Mouse (Mus musculus): ENCODE data around the gene Kpna2. TPM values are rescaled to one million over a fixed set of nuclear protein-coding genes. Genes with fewer than 3 reads are reported as not detected.
"Not testable (repeated sequence)": the region's sequence is repeated elsewhere in the genome, so short reads cannot be mapped to it uniquely, and the experiment has no call there.

Kpna2 gene
- total RNA-seq, 1 experiment from 2014 or later, result 75.8 TPM

DNA sequence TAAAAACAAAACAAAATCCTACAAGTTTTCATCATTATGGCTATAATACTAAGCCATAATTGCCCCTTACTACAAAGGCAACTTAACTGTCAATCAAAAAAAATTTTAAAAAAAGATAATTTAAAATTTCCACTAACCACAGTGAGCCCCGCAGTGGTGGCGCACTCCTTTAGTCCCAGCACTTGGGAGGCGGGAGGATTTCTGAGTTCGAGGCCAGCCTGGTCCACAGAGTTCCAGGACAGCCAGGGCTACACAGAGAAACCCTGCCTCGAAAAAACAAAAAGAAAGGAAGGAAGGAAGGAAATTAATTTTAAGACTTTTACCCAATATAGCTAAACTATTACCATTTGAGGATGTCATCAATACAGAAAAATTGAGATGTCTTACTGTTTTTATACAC is 1.4 kb downstream of the Kpna2 start:
- ATAC-seq (replicated peaks; ENCODE audit: insufficient number of reproducible peaks, low FRiP score, low TSS enrichment, poor library complexity, severe bottlenecking), result no peak

DNA sequence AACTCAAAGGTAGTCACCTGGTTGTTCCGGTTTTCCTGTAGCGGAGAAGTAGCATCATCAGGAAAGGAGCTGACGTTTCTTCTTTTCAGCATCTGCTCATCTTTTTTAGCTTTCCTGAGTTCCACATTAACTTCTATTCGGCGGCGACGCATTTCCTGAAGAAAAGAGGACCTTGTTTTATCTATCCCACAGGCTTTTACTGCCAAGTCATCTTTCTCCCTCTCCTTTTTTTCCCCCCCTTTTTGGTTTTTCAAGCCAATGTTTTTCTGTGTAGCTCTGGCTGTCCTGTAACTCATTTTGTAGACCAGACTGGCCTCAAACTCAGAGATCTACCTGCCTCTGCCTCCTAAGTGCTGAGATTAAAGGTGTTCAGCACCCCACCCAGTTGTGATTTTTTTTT is 2.8 kb downstream of the Kpna2 start:
- not testable (repeated sequence) for ATAC-seq (replicated peaks; ENCODE audit: insufficient number of reproducible peaks, low FRiP score, low TSS enrichment, poor library complexity, severe bottlenecking)

DNA sequence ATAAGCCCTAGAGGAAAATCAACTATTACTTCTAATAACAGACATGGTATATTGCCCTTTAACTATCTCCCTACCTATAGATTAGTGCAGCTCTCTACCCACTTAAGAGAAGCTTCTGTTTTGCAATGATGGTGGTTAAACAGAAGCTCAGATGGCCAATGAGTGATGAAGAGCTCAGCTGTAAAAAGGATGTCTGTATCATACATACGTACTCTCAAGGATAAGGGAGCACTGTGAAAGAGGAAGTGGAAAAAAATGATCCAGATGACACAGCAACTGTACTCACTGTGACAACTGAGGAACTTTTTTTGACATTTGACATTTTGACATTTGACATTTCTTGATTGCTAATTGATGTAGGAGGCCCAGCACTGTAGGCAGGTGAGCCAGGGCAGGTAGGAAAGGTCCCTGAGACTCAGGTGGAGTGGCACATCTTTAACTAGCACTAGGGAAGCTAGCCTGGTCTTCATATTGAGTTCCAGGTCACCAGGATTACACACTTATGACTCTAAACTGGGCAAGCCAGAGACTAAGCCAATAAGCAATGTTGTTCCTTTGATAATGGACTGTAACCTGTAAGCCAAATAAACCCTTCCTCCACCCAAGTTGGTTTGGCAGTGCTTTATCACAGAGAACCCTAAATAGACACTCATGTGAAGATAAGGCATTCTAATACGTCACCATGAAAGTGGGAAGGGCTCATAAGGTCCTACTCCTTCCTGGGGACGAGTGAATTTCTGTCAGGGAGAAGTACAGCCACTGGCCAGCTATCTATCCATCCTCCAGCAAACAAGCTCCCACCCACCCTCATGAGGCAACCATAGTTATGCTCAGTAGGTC is 4.9 kb downstream of the Kpna2 start:
- ATAC-seq (replicated peaks; ENCODE audit: insufficient number of reproducible peaks, low FRiP score, low TSS enrichment, poor library complexity, severe bottlenecking), result peak; percentile 96

DNA sequence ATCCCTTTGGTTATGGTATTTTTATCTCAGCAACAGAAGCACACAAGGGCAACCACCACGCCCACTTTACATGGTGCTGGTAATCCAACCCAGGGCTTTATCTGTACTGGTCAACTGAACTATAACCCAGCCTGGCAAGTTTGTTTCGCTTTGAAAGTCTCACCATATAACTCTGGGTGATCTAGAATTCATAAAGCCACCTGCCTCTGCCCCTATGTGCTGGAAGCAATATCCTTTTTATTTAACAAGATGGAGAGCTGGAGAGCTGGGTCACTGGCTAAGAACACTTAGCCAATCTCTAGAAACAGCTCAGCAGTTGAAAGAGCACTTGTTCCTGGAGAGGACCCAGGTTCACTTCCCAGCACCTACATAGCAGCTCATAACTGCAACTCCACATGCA is 12.0 kb downstream of the Kpna2 start:
- ATAC-seq (replicated peaks; ENCODE audit: insufficient number of reproducible peaks, low FRiP score, low TSS enrichment, poor library complexity, severe bottlenecking), result no peak

DNA sequence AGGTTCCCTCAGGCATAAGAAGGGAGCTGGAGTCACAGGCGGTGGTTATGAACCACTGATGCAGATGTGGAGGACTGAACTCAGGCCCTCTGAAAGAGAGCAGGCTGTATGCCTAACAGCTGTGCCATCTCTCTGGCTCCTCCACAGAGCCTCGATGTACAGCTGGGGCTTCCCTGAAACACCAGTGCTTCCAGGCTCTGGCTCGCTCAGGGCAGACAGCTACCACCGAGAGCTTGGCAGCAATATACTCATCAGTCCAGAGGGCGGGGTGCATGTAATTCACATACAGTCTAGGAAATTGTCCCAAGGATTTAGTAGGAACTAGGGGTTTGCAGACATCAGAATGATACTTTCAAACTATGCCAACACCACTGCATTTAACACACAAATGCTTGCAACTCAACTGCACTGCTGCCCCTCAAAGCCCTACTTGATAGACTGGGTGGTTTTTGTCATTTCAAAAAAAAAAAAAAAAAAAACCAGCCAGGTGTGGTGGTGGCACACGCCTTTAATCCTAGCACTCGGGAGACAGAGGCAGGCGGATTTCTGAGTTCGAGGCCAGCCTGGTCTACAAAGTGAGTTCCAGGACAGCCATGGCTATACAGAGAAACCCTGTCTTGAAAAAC is 13.2 kb downstream of the Kpna2 start:
- not testable (repeated sequence) for ATAC-seq (replicated peaks; ENCODE audit: insufficient number of reproducible peaks, low FRiP score, low TSS enrichment, poor library complexity, severe bottlenecking)

DNA sequence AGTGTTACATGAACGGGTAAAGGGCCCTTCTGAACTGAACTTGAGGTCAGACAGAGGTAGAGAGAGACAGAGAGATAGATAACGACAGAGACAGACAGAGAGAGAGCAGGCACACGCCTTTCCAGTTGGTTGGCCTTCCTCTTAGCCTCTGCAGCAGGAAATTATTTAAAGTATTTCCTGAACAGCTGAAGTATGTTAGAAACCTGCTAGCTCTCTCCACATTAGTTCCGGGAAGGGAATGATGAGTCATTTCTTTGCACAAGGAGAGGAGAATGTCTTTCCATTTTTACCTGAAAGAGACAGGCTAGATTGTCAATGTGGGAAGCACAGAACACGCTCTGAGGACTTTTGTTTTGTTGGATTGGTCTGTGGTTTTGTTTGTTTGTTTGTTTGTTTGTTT is 17.0 kb downstream of the Kpna2 start:
- no peak for ATAC-seq (replicated peaks; ENCODE audit: insufficient number of reproducible peaks, low FRiP score, low TSS enrichment, poor library complexity, severe bottlenecking)

DNA sequence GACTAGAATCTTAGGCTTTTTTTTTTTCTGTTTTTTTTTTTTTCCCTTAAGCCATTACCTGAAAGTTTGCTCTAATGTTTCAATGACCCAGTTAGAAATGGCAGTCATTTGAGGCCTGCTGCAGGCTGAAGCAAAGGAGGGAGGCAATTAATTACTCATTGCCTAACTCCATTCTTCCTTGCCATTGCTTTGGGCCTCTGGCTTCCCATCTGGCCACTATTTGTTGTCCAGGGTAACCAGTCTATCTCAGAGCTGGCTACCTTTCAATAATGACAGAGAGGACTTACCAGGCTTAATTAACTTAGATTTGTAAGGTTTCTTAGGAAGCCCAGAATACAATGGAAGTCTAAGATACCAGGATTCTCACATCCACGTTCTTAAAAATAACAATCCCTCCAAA is 17.6 kb downstream of the Kpna2 start:
- no peak for ATAC-seq (replicated peaks; ENCODE audit: insufficient number of reproducible peaks, low FRiP score, low TSS enrichment, poor library complexity, severe bottlenecking)

DNA sequence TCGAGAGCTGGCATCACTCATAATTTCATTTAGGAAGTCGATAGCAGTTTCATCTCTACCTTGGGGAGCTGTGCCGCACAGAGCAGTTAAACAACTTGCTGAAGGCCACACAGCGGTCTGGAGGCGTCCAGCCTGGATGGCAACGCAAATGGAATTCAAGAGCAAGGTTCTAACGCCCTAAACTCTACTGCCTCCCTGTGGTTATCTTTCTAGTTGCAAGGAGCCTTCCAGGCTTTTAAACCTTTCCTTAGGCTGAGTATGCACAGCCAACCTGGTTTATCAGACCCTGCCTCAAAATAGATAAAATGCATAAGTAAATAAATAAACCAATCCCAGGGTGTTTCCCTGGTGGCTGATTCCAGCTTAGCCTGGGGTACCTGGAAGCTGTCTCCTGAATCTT is 18.9 kb downstream of the Kpna2 start:
- peak; percentile 82 for ATAC-seq (replicated peaks; ENCODE audit: insufficient number of reproducible peaks, low FRiP score, low TSS enrichment, poor library complexity, severe bottlenecking)

DNA sequence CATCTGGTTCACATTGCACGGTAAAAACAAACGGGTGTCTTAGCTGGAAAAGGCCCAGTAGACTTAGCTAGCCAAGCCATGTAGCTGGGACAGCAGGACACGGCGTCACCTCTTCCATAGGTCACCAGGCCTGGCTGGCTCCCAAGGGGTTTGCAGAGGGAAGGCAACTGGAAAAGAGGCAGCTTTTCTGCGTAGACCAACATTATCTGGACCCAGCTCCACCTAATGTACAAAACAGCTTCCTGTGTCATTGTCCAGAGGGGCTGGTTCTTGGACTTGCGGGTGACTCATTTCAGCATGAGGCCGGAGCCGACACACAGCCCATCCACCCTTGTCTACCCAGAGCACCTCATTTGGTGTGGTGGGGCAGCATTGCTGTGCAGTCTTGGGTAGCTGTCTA is 23.1 kb downstream of the Kpna2 start:
- ATAC-seq (replicated peaks; ENCODE audit: insufficient number of reproducible peaks, low FRiP score, low TSS enrichment, poor library complexity, severe bottlenecking), result no peak

DNA sequence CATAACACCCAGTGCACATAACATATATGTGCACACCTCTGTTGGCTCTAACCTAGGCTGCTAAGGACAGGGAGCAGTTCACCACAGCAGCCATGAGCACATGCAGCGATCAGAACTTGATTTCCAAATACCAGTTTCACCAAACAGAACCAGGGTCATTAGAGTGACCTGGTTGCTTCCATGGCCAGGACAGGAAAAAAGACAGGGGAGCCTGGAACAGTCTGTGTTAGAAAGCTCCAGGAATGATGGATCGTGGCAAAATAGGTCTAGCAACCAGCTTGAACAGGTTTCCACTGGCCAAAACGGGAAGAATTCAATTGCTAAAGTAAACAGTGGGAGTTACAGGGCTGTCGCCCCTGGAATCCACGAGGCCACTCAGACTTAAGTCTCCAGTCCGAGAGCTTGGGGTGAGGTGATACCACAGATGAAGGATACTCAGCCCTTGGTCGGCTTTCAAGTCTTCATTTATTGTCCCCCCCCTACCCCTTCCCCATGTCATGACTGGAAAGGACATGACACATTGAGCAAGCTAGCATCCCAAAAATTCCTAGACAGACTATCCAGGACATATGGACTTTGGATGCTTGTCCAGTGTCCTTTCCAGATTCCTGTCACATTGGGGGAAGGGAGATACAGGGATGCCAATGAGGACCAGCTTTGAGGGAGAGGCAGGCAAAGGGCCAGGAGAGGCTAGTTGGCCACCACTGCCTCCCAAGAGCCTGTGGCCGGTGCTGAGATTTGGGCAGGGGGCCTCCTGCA is 23.7 kb downstream of the Kpna2 start:
- no peak for ATAC-seq (replicated peaks; ENCODE audit: insufficient number of reproducible peaks, low FRiP score, low TSS enrichment, poor library complexity, severe bottlenecking)

DNA sequence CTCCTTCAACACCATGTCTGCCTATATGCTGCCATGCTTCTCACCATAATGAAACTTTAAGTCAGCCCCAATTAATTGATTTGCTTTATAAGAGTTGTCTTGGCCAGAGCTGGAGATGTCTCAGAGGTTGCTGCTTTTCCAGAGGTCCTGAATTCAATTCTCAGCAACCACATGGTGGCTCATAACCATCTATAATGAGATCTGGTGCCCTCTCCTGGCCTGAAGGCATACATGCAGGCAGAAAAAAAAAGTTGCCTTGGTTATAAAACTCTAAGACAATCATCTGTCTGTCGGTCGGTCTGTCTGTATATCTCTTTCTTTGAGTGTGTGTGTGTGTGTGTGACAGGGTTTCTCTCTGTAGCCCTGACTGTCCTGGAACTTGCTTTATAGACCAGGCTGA is 24.9 kb downstream of the Kpna2 start:
- no peak for ATAC-seq (replicated peaks; ENCODE audit: insufficient number of reproducible peaks, low FRiP score, low TSS enrichment, poor library complexity, severe bottlenecking)

DNA sequence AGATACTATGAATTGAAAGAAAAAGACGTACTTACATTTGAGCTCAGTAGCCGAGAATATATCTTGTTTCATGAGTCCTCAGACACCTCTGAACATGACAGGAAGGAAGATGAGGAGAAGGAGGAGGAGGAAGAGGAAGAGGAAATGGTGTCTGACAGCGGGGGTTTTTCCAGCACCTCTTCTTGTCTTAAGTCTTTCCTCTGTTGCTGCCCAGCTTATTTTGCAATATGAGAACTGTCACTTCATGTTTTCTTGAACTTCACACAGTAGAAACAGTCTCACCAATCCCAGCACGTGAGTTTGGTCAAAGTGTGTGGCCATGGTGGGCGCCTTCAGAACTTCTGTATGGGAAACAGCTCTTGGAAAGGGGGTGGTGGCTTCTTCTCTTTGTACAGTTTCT is 26.3 kb downstream of the Kpna2 start:
- ATAC-seq (replicated peaks; ENCODE audit: insufficient number of reproducible peaks, low FRiP score, low TSS enrichment, poor library complexity, severe bottlenecking), result peak; percentile 59

DNA sequence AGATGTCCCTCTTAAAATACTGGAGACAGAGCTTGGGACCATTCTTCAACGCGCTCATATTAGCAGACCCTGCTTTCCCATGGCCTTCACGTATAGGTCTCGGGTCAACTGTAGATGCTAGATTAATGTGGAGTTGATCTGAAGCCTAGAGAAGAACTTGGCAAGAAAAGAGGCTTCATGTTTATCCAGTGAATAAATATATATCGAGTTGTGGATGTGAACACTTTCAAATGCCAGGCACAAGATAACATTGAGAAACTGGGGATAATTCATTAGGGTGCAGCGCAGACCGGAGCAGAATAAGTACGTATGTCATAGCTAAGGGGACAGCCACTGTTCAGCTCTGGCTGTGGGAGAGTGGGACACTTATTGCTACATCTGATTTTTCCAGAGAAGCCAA is 29.5 kb downstream of the Kpna2 start:
- no peak for ATAC-seq (replicated peaks; ENCODE audit: insufficient number of reproducible peaks, low FRiP score, low TSS enrichment, poor library complexity, severe bottlenecking)

DNA sequence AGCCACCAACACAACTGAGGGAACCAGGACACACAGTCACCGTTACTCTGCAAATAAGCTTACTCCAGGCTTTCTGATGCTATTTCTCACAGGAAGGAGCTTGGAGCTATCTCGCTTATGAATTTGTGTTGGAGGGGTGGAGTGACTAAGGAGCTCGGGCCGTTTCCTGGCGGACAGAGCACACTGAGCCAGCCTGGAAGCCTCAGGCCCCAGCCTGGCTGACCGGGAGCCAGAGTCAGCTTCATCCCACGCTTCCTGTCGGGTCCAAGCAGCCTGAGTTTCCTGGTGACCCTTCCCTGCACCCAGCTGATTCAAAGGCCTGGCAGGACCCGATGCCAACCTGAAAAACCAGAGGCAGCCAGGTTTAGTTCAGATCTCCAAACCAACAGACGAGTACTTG is 31.7 kb downstream of the Kpna2 start:
- no peak for ATAC-seq (replicated peaks; ENCODE audit: insufficient number of reproducible peaks, low FRiP score, low TSS enrichment, poor library complexity, severe bottlenecking)

DNA sequence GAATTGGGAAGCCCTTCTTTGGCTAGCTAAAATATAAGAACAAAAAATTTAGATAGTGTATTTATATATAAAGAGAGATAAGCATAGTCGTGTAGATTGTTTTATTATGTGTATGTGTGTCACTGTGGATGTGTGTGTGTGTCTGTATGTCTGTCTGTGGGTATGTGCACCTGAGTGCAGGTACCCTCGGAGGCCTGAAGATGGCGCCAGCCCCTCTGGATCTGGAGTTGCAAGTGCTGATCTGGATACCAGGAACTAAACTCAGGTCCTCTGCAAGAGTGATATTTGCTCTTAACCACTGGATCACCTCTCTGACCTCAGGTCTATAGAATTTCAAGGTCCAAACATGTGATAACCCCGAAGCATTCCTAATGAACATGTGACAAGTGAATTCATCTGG is 33.5 kb downstream of the Kpna2 start:
- ATAC-seq (replicated peaks; ENCODE audit: insufficient number of reproducible peaks, low FRiP score, low TSS enrichment, poor library complexity, severe bottlenecking), result no peak

DNA sequence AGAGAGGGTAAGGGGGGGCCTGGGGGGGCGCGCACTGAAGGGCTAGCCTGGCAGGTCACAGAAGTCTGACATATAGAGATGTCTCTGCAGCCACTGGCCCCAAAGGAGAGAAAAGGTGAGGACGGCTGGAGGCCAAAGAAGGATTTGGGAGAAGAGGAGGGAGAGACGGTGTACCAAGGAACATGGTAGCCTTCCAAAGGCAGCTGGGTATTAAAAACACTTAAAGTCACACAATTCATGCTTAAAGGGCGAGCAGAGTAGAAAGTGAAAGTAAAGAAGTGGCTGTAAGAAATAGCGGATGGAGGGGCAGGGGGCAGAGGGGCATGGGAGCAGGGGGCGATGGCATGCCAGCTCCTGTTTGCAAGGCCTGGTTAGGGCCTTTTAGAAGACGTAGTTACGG is 37.0 kb downstream of the Kpna2 start:
- ATAC-seq (replicated peaks; ENCODE audit: insufficient number of reproducible peaks, low FRiP score, low TSS enrichment, poor library complexity, severe bottlenecking), result no peak

DNA sequence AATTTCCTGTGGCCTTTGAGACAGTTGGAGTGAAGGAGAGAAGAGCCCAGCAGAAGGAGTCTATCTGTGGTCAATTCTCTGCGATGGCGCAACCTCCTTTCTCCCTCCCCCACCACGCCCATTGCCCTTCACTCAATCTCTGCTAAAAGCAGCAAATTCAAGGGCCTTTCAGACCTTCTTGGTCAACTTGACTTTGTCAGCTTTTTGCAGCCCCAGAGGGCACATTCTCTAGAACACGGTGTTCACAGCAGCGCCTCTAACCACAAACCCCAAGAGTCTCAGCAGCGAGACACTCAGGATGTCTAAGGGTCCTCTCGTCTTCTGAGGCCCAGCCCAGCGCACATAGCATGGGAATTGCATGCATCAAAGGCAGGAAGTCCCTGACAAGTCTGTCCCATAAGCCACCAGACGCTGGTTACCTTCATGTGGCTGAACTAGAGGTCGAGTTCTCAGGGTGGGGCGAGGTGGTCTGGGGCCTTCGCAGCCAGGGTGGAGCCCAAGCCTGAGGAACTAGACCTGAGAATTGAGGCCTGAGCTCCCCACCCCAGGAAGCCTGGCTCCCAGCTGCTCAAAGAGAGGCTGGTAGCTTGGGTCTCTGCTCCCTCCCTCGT is 37.8 kb downstream of the Kpna2 start:
- ATAC-seq (replicated peaks; ENCODE audit: insufficient number of reproducible peaks, low FRiP score, low TSS enrichment, poor library complexity, severe bottlenecking), result peak; percentile 41

DNA sequence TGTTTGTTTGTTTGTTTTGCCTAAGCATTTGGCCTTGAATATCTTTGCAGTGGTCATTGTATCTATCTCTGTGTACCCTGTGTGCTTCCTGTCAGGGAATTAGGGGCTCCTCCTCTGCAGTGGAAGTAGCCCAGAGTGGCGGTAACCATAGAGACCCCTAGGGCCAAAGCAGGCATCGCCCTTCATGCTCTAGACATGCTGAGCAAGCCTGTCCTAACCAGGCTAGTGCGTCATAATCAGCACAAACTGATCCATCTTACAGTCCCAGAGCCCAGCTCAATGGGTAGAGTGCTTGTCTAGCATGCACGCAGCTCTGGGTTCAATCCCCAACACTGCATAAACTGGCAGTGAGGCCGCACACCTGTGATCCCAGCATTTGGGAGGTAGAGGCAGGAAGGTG is 40.2 kb downstream of the Kpna2 start:
- no peak for ATAC-seq (replicated peaks; ENCODE audit: insufficient number of reproducible peaks, low FRiP score, low TSS enrichment, poor library complexity, severe bottlenecking)

DNA sequence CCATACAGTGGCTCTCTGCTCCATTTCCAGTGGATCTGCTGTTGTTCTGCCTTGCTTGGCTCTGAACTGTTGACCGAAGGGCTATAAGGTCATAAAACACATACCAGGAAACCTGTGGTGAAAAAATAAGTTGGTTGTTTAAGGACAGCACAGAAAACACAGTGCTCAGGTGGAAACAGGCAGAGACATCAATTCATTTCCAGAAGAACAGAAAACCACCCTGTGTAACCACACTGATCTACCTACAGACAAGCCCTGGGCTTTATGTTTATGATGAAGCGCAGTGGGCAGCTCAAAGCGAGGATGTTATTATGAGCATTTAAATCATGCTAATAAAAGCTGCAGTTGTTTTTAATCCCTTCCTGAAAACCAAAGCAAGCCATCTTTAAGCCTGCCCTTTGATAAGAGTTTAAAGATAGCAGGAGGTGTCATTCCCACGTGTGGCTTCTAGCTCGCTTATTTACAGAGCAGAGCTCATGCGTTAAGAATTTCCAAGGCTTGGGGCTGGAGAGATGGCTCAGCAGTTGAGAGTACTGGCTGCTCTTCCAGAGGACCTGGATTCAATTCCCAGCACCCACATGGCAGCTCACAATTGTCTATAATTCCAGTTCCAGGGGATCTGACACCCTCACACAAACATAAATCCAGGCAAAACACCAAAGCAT is 40.8 kb downstream of the Kpna2 start:
- no peak for ATAC-seq (replicated peaks; ENCODE audit: insufficient number of reproducible peaks, low FRiP score, low TSS enrichment, poor library complexity, severe bottlenecking)
